Mouse (Mus musculus) layer of hippocampus, postnatal 14 days (tissue): ENCODE measurements around the gene Pla2g3. TPM values are rescaled to one million over a fixed set of nuclear protein-coding genes. Genes with fewer than 3 reads are reported as not detected.
A peak's percentile ranks its signal among the peaks of the same experiment; 100 is the strongest.

Source experiments
- DNase-seq, 2 experiments: peaks; one replicate each; pipeline ENCODE4 v3.0.0; 2021 to 2022; ENCODE audit warnings: low spot score in 2 of 2, mixed read lengths in 1 of 2
- total RNA-seq, 2 experiments: library from RNA; stranded (reverse); gene quantifications; 2 replicates each; pipeline ENCODE4 v1.2.3; 2021

Pla2g3 gene
- total RNA-seq, 2 experiments from 2014 or later, result 7.1 to 13.0 TPM

GRCm38 (mm10) chr11:3535406-3535986 is 47.4 kb downstream of the Pla2g3 start:
- peak; percentile 94 to 95 for DNase-seq

GRCm38 (mm10) chr11:3536082-3536481 is 48.0 kb downstream of the Pla2g3 start:
- no peak for DNase-seq

DNA sequence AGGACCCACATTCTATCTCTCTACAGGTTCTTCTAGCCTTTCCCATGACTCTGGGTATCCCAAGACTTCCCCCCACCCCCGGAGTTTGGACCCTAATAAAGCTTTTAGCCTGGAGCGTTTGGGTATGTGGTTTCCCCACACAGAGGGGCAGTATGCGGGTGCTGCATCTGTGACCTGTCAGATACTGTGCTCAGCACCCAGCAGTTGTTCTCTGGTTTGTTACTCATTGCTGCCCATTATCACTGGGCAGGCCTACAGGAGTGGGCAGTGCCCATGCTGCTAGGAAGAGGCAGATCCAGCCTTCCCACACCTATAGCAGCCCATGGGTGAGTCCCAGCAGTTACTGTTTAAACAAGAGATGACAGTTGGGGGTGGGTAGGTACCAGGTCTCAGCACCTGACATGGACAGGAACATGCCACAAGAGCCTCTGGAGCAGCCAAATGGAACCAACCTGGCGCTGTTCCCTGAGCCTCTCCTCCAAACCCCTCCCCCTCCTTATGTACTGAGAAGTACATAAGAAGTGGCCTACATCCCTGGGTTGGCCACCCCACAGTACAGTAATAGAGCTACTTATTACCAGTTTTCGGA is 48.8 kb downstream of the Pla2g3 start:
- no peak for DNase-seq

- DNase-seq, result no peak
Observed at GRCm38 (mm10) chr11:3537711-3538110, 49.6 kb downstream of the Pla2g3 start.

DNA sequence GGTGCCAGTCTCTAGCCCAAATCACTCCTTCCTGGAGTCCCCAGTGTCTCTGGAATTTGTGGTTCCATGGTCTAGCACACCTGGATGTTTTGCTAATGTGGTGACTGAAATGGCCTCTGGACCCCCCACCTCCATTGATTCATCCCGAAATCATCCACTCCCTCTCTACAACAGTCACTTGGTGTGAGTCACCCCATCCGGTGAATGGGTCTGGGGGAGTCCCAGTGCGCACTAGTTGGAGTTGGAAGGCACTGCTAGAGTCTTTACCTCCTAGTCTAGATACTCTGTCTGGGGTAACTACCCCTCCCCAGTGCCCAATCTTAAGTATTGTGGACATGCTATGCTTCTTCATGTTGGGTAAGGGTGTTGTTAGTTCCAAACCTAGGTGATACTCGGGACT is 50.3 kb downstream of the Pla2g3 start:
- DNase-seq, result no peak

DNA sequence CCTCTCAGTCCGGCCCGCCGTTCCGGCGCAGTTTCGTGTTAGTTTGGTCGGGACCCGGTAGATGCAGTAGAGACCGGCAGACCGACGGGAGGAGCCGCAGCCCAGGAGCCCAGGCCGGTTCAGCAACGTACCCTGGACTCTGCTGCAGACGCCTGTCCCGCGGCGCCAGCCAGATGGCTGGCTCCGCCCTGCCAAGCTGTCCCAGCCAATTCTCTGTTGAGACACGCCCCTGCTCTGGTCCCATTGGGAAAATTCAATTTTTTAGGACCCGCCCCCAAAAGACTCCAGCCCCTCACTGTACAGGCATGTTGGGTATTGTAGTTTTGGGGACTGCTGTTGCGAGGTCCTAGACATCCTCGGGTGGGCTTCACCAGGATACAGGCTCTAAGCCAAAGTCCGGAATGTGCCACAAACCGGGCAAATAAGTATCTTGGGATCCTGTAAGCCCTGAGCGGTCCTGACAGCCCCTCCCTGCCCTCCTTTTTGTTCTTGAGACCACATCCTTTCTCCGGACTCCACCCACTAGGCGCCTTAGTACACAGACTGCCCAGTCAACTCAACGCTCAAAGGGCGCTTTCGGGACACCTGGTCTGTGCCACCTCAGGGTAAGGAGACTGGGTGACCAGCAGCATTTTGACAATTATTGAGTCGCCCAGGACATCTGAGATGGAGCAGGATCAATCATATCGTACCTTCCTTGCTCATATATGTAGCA is 51.2 kb downstream of the Pla2g3 start:
- peak; percentile 82 to 96 for DNase-seq

DNA sequence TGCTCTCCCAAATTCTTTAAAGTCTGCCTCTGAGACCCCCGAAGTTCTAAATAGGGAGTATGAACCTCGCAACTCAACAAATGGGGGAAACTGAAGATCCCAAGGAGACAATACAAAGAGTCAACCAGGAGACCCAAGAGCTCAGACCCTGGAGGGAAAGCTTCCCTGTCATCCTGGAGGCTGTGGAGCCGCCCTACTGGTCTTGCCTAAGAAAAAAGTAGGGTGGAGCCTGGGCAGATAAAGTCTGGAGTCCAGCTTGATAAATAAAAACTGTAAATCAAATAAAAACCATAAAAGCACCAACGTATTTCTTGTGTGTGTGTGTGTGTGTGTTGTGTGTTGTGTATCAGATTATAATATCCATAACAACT is 51.7 kb downstream of the Pla2g3 start:
- no peak for DNase-seq

DNA sequence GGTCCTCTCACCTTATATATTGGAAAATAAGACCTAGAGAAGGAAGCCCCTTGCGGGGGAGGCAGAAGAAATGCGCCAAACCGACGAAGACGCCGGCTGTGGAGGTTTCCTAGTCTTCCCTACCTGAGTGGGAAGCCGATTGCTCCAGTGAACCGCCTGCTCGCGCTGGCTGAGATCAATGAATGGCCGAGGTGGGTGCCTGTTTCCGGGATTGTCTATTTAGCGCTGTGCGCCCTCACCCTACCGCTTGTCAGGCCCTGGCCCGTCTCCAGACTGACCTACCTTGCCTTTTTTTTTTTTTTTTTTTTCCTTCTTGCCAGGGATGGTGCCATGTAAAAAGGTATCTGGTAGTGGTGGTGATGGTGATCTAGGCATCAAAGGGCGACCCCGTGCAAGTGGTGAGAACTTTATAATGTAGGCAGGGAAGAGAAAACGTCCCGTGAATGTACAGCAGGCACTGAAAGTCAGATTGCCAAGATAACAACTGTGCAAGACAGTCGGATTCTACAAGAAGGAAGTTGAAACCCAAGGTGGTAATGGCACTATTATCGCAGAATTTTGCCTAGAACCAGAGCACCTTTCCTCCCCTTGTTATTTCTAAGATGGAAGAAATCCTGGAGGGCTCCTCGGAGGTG is 52.5 kb downstream of the Pla2g3 start, which contains the start of gene Smtn:
TSS of gene Smtn (minus strand) at position 162 of the 635 bp plus-strand sequence.
- DNase-seq, result no peak

GRCm38 (mm10) chr11:3541932-3542331 is 53.8 kb downstream of the Pla2g3 start:
- DNase-seq, result no peak

DNA sequence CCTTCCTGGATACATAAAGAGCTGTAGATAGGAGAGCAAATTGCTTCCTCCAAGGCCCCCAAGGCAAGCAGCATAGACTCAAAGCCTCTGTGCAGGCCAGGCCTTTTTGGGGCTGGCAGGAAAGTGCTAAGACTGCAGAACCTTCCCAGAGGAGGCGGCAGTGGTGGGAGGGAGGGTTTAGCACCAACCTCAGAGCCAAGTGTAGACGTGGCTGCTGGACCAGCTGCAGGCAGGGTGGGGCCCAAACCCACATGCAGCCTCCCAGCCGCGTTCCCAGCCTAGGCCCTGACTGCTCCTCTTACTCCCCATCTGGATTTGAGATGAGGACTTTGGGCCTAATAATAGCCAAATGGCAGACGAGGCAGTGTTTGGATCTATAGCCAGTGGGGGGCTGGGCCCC is 54.9 kb downstream of the Pla2g3 start:
- DNase-seq, result no peak

GRCm38 (mm10) chr11:3544409-3544808 is 56.3 kb downstream of the Pla2g3 start:
- DNase-seq, result no peak

DNA sequence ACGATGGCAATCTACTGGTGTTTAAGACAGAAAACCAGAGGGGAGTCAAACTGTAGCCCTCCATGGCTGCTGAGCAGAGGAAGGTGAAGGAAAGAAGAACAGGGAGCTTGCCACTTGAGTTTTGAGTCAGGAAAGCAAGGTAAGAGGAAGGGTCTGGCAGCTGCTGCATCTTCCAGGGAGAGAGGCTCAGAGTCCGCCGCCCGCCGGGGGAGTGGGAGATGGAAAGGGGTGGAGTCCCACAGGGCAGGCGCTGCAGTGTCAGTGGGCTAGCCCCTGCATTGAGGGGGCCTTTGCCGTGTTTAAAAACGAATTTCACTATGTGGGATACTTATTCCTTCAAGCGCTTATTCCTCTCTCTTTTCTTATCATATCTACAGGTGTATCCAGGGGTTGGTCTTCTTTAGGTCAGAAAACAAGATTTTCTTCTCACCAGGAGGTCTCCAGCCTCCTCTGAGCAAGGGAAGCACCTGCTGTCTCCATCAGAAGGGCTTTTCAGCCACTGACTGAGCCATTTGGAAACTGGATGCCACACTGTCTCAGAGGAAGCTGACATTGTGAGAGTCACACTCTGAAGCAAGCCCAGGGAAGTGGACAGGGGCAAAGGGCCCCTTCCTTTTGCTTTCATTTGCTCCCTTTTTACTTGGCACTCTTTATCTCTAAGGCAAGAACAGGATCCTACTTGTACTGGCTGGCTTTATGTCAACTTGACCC is 57.6 kb downstream of the Pla2g3 start:
- DNase-seq, result no peak

DNA sequence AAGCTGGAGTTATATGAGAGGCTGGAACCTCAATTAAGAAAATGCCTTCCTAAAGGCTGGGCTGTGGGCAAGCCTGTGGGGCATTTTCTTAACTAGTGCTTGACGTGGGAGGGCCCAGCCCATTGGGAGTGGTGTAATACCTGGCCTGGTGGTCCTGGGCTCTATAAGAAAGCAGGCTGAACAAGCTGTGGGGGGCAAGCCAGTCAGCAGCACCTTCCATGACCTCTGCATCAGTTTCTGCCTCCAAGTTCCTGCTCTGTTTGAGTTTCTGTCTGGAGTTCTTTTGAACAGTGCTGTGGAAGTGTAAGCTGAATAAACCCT is 58.1 kb downstream of the Pla2g3 start:
- no peak for DNase-seq

- no peak for DNase-seq
Observed at GRCm38 (mm10) chr11:3547047-3547446, 59.0 kb downstream of the Pla2g3 start.

GRCm38 (mm10) chr11:3547969-3548368 is 59.9 kb downstream of the Pla2g3 start:
- DNase-seq, result no peak

- DNase-seq, result no peak
Observed at GRCm38 (mm10) chr11:3548564-3549295, 60.6 kb downstream of the Pla2g3 start.

Other genes with a start within 250 kb of the Pla2g3 start
- gene Drg1, start 221.9 kb upstream of the Pla2g3 start, total RNA-seq, result 100 to 1,000 TPM in 1 of 2 experiments, 10 to 100 TPM in 1; 89.8 to 103 TPM
- 10 to 100 TPM; 50.3 to 50.4 TPM for gene Patz1, start 199.4 kb upstream of the Pla2g3 start, total RNA-seq
- gene Pik3ip1, start 157.9 kb upstream of the Pla2g3 start, total RNA-seq, result 10 to 100 TPM; 29.5 to 35.1 TPM
- gene Limk2, start 79.1 kb upstream of the Pla2g3 start, total RNA-seq, result 100 to 1,000 TPM in 1 of 2 experiments, 10 to 100 TPM in 1; 98.7 to 113 TPM
- gene Rnf185, start 35.9 kb upstream of the Pla2g3 start, total RNA-seq, result 10 to 100 TPM; 22.9 to 24.9 TPM
- 10 to 100 TPM; 66.1 to 72.1 TPM for gene Inpp5j, start 16.5 kb downstream of the Pla2g3 start, total RNA-seq
- 100 to 1,000 TPM; 229 to 234 TPM for gene Selenom, start 26.4 kb downstream of the Pla2g3 start, total RNA-seq
- gene Smtn, start 52.3 kb downstream of the Pla2g3 start, total RNA-seq, result 10 to 100 TPM; 11.5 to 16.1 TPM
- 10 to 100 TPM; 41.8 to 44.0 TPM for gene Morc2a, start 160.9 kb downstream of the Pla2g3 start, total RNA-seq